Mouse (Mus musculus) midbrain, postnatal 0 days (tissue): ENCODE results near the gene Cabp1. TPM values are rescaled to one million over a fixed set of nuclear protein-coding genes. Genes with fewer than 3 reads are reported as not detected.
A peak's percentile ranks its signal among the peaks of the same experiment; 100 is the strongest.

Experiments
- ATAC-seq: fragments of 200-750 bp; cut with Nextera tagmentation; 2 replicates; pipeline ENCODE4 v1.8.0; 2017; ENCODE audit warnings: moderate number of reproducible peaks, mild to moderate bottlenecking, moderate TSS enrichment, moderate library complexity; ENCODE audit not compliant: low FRiP score
- DNase-seq: peaks from one replicate; pipeline ENCODE4 v3.0.0-alpha.2; 2015; ENCODE audit warnings: low spot score
- H3K27ac ChIP-seq: fragments of 300-500 bp; sonication (generic); 2 replicates; pipeline ENCODE4 v1.5.1; 2014; ENCODE audit warnings: low read depth, mild to moderate bottlenecking, low read length, mixed read lengths
- H3K27me3 ChIP-seq: fragments of 300-500 bp; sonication (generic); 2 replicates; pipeline ENCODE4 v1.6.1; 2014; ENCODE audit warnings: low read length, control low read depth, mixed read lengths; ENCODE audit not compliant: insufficient read depth
- H3K36me3 ChIP-seq: fragments of 300-500 bp; sonication (generic); 2 replicates; pipeline ENCODE4 v1.6.1; 2014; ENCODE audit warnings: low read length, control low read depth, mixed read lengths; ENCODE audit not compliant: insufficient read depth
- H3K4me1 ChIP-seq: fragments of 300-500 bp; sonication (generic); 2 replicates; pipeline ENCODE4 v1.6.1; 2014; ENCODE audit warnings: mild to moderate bottlenecking, control low read depth, antibody characterized with exemption, low read length, mixed read lengths; ENCODE audit not compliant: insufficient read depth
- H3K4me2 ChIP-seq: fragments of 300-500 bp; sonication (generic); 2 replicates; pipeline ENCODE4 v1.6.1; 2014; ENCODE audit warnings: low read depth, mild to moderate bottlenecking, low read length, mixed read lengths; ENCODE audit not compliant: poor library complexity, severe bottlenecking
- H3K4me3 ChIP-seq: fragments of 300-500 bp; sonication (generic); 2 replicates; pipeline ENCODE4 v1.5.1; 2014; ENCODE audit warnings: low read depth, mild to moderate bottlenecking, low read length, moderate library complexity
- H3K9ac ChIP-seq: fragments of 300-500 bp; sonication (generic); replicated peaks from 2 replicates; pipeline ENCODE4 v1.6.1; 2014; ENCODE audit warnings: mild to moderate bottlenecking, low read length, moderate library complexity, mixed read lengths; ENCODE audit not compliant: poor library complexity, severe bottlenecking
- H3K9me3 ChIP-seq: fragments of 300-500 bp; sonication (generic); 2 replicates; pipeline ENCODE4 v1.6.1; 2016; ENCODE audit warnings: low read length, control low read depth
- CTCF ChIP-seq: IDR thresholded peaks from 2 replicates; pipeline ENCODE4 v1.5.1; 2016; ENCODE audit warnings: antibody characterized with exemption, mild to moderate bottlenecking
- WGBS: fragments of 180-500 bp; shearing (Covaris S2); extraction: QIAGEN DNeasy Blood & Tissue Kit; methylation state at CpG from one replicate; pipeline ENCODE4 v1.1.7; 2014; 5-methylcytosine and 5-hydroxymethylcytosine counted together
- polyA plus RNA-seq: library from polyadenylated mRNA; unstranded; fragments of >200 nt; fragmentation: Nextera tagmentation; extraction: Ambion mirVana; gene quantifications from 2 replicates; pipeline ENCODE4 v1.2.1, GENCODE M21; 2015
- total RNA-seq: library from RNA; depleted of rRNA; stranded (reverse); fragments of >200 nt; gene quantifications from 2 replicates; pipeline ENCODE4 v1.2.3, GENCODE M21; 2014

Gene Cabp1
- total and polyA plus RNA-seq, 2 experiments from 2014 or later: 12.7 to 15.5 TPM

GRCm38 (mm10) chr5:115230830-115231551, 36.8 kb upstream of the Cabp1 start:
- Histone ChIP-seq H3K9ac (no peak overlapping the region), H3K4me2 (no peak overlapping the region), H3K36me3 (no peaks in the 10 kb centered on the region), H3K9me3 (no peaks in the 10 kb centered on the region), H3K27me3 (peaks cover 3% of the 10 kb centered on the region; the same call in 1 of the 2 replicates), H3K4me3 (no peak overlapping the region), H3K27ac (no peak overlapping the region), H3K4me1 (0 out of 2 replicates have a peak, but pooled peaks cover 3% of the 10 kb centered on the region)
- ATAC-seq (no peak), DNase-seq (no peak)
- no peak for TF ChIP-seq CTCF
- 55% methylated on average over 15 of the region's 15 CpGs for WGBS

GRCm38 (mm10) chr5:115222485-115222884, 28.3 kb upstream of the Cabp1 start:
- Histone ChIP-seq H3K36me3 (no peaks in the 10 kb centered on the region), H3K4me2 (no peak overlapping the region), H3K9ac (no peak overlapping the region), H3K9me3 (no peaks in the 10 kb centered on the region), H3K4me1 (no peaks in the 10 kb centered on the region), H3K4me3 (no peak overlapping the region), H3K27me3 (no peaks in the 10 kb centered on the region), H3K27ac (no peak overlapping the region)
- DNase-seq (no peak), ATAC-seq (no peak)
- WGBS: 81% methylated on average over 3 of the region's 3 CpGs
- TF ChIP-seq CTCF: peak; percentile 48

GRCm38 (mm10) chr5:115220931-115221640, 26.9 kb upstream of the Cabp1 start:
- ATAC-seq (no peak), DNase-seq (peak; percentile 22)
- Histone ChIP-seq H3K27ac (no peak overlapping the region), H3K4me1 (no peaks in the 10 kb centered on the region), H3K36me3 (no peaks in the 10 kb centered on the region), H3K4me3 (no peak overlapping the region), H3K4me2 (no peak overlapping the region), H3K27me3 (no peaks in the 10 kb centered on the region), H3K9me3 (no peaks in the 10 kb centered on the region), H3K9ac (0 out of 2 replicates have a peak overlapping the region, but pooled peaks have one; percentile 24)
- no peak for TF ChIP-seq CTCF
- 38% methylated on average over 13 of the region's 13 CpGs for WGBS

GRCm38 (mm10) chr5:115217998-115218397, 23.8 kb upstream of the Cabp1 start:
- DNase-seq: no peak
- Histone ChIP-seq H3K27me3 (no peaks in the 10 kb centered on the region), H3K4me3 (no peak overlapping the region), H3K9me3 (no peaks in the 10 kb centered on the region), H3K9ac (no peak overlapping the region), H3K27ac (no peak overlapping the region), H3K4me1 (no peaks in the 10 kb centered on the region), H3K4me2 (no peak overlapping the region), H3K36me3 (no peaks in the 10 kb centered on the region)
- WGBS: 91% methylated on average over 12 of the region's 12 CpGs
- ATAC-seq: no peak
- no peak for TF ChIP-seq CTCF

GRCm38 (mm10) chr5:115215273-115216185, 21.3 kb upstream of the Cabp1 start:
- WGBS: 15% methylated on average over 27 of the region's 27 CpGs
- ATAC-seq (peak; percentile 41; the same call in 1 of the 2 replicates), DNase-seq (no peak)
- peak overlapping the region; percentile 42 for H3K4me3 ChIP-seq
- H3K4me2 ChIP-seq: peak overlapping the region; percentile 68
- H3K9ac ChIP-seq: peak overlapping the region; percentile 74
- no peaks in the 10 kb centered on the region for H3K36me3 ChIP-seq
- H3K9me3 ChIP-seq: no peaks in the 10 kb centered on the region
- no peak for TF ChIP-seq CTCF
- H3K27ac ChIP-seq: peak overlapping the region; percentile 62
- H3K4me1 ChIP-seq: no peaks in the 10 kb centered on the region
- no peaks in the 10 kb centered on the region for H3K27me3 ChIP-seq
